Mouse (Mus musculus) lung, embryonic 16.5 days (tissue): ENCODE results near the gene Ajm1. TPM values are rescaled to one million over a fixed set of nuclear protein-coding genes. Genes with fewer than 3 reads are reported as not detected.
A peak's percentile ranks its signal among the peaks of the same experiment; 100 is the strongest.

Experiments used
- ATAC-seq: fragments of 200-750 bp; cut with Nextera tagmentation; 2 replicates; pipeline ENCODE4 v1.8.0; 2017; ENCODE audit warnings: low read depth, mild to moderate bottlenecking, moderate library complexity
- H3K27ac ChIP-seq: fragments of 300-500 bp; sonication (generic); 2 replicates; pipeline ENCODE4 v1.5.1; 2014; ENCODE audit warnings: mild to moderate bottlenecking, control low read depth, low read length
- H3K27me3 ChIP-seq: fragments of 300-500 bp; sonication (generic); 2 replicates; pipeline ENCODE4 v1.6.1; 2014; ENCODE audit warnings: low read depth, low read length, mixed read lengths; ENCODE audit not compliant: control insufficient read depth, insufficient read depth
- H3K36me3 ChIP-seq: fragments of 300-500 bp; sonication (generic); 2 replicates; pipeline ENCODE4 v1.6.1; 2014; ENCODE audit warnings: low read length; ENCODE audit not compliant: control insufficient read depth, insufficient read depth
- H3K4me1 ChIP-seq: fragments of 300-500 bp; sonication (generic); replicated peaks from 2 replicates; pipeline ENCODE4 v1.6.1; 2014; ENCODE audit warnings: low read length, mixed read lengths; ENCODE audit not compliant: control insufficient read depth, insufficient read depth
- H3K4me2 ChIP-seq: fragments of 300-500 bp; sonication (generic); 2 replicates; pipeline ENCODE4 v1.6.1; 2014; ENCODE audit warnings: low read depth, low read length, control low read depth
- H3K4me3 ChIP-seq: fragments of 300-500 bp; sonication (generic); 2 replicates; pipeline ENCODE4 v1.5.1; 2014; ENCODE audit warnings: mild to moderate bottlenecking, low read length, control low read depth
- H3K9ac ChIP-seq: fragments of 300-500 bp; sonication (generic); 2 replicates; pipeline ENCODE4 v1.6.1; 2014; ENCODE audit warnings: low read length, control low read depth
- H3K9me3 ChIP-seq: fragments of 300-500 bp; sonication (generic); 2 replicates; pipeline ENCODE4 v1.6.1; 2016; ENCODE audit warnings: low read length; ENCODE audit not compliant: control insufficient read depth
- WGBS: fragments of 180-500 bp; shearing (Covaris S2); extraction: QIAGEN DNeasy Blood & Tissue Kit; methylation state at CpG from one replicate; pipeline ENCODE4 v1.1.7; 2014; 5-methylcytosine and 5-hydroxymethylcytosine counted together
- polyA plus RNA-seq: library from polyadenylated mRNA; unstranded; fragments of >200 nt; fragmentation: Nextera tagmentation; extraction: Ambion mirVana; gene quantifications from 2 replicates; pipeline ENCODE4 v1.2.1, GENCODE M21; 2015

Gene Ajm1
- polyA plus RNA-seq, 1 experiment from 2014 or later, result 0.21 TPM

DNA sequence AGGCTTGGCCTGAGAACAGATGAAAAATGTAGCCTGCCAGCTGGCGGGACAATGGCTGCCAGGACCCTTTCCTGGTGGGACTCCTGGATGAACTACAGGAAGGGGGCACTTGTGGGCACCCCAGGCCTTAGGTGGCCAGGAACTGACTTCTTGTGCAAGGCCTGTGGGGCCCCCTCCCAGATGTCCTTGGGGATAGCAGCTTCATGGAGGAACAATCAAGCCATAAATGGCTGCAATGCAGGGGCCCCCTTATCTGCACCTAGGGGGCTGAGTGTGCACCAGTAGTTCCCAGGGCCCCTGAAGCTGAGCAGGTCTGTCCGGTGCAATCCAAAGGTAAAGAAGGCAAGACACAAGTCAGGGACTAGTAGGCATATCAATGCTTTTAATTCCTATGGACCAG is 8.5 kb downstream of the Ajm1 start:
- WGBS, result 83% methylated on average over 2 of the region's 2 CpGs

DNA sequence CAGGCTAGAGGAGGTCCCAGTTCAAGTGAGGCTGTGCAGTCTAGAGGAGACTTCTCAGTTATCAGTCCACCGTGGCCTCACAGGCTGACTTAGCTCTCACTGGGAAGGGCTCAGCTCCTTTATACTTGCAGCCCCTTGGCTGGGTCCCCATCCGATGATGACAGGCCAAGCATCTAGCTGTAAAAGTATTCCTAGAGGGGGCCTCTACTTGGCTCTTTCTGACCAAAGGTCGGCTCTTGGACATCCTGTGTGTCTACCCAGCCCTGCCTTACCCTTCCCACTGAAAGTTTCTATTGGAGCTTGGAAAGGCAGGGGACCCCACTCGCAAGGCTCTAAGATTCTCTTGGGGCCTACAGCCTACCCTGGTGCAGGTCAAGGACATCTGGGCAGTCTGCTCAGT is 10.3 kb downstream of the Ajm1 start:
- H3K9me3 ChIP-seq, result no peaks in the 10 kb centered on the region
- no peak overlapping the region for H3K9ac ChIP-seq
- H3K4me1 ChIP-seq, result peaks cover 23% of the 10 kb centered on the region
- H3K27ac ChIP-seq, result no peak overlapping the region
- H3K36me3 ChIP-seq, result peaks cover 10% of the 10 kb centered on the region; the same call in 1 of the 2 replicates
- H3K27me3 ChIP-seq, result peaks cover 5% of the 10 kb centered on the region
- no peak overlapping the region for H3K4me3 ChIP-seq
- WGBS, result 93% methylated on average over 4 of the region's 4 CpGs
- no peak for ATAC-seq
- H3K4me2 ChIP-seq, result no peak overlapping the region

More for the DNA sequence above, 8.5 kb downstream of the Ajm1 start:
- no peaks in the 10 kb centered on the region for H3K9me3 ChIP-seq
- H3K4me3 ChIP-seq, result no peak overlapping the region
- H3K27ac ChIP-seq, result no peak overlapping the region
- H3K4me2 ChIP-seq, result no peak overlapping the region
- H3K27me3 ChIP-seq, result peaks cover 23% of the 10 kb centered on the region
- no peak for ATAC-seq
- H3K9ac ChIP-seq, result no peak overlapping the region
- H3K4me1 ChIP-seq, result peaks cover 34% of the 10 kb centered on the region
- peaks cover 2% of the 10 kb centered on the region; the same call in 1 of the 2 replicates for H3K36me3 ChIP-seq

DNA sequence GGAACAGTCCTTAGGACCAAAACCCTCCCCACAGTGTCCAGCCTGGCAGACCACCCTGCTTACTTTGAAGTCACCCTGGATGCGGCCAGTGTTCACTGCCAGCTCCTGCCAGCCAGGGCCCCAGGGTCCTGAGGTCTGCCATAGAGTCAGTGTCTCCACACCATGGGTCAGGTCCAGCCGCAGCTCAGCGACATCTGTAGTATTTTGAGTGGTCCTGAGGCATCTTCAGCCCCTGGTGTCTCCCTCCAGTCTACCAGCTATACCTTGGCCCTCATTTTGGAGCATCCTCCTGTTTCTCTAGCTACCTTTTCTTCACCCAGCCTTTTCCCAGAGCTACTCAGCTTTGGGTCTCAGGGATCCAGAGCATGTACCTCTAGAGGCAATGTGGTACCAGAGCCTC is 12.2 kb downstream of the Ajm1 start:
- Histone ChIP-seq H3K9ac (no peak overlapping the region), H3K27me3 (no peaks in the 10 kb centered on the region), H3K9me3 (no peaks in the 10 kb centered on the region), H3K4me3 (no peak overlapping the region), H3K36me3 (peaks cover 18% of the 10 kb centered on the region), H3K4me2 (no peak overlapping the region), H3K27ac (no peak overlapping the region), H3K4me1 (peaks cover 14% of the 10 kb centered on the region)
- ATAC-seq, result no peak
- 92% methylated on average over 3 of the region's 3 CpGs for WGBS

DNA sequence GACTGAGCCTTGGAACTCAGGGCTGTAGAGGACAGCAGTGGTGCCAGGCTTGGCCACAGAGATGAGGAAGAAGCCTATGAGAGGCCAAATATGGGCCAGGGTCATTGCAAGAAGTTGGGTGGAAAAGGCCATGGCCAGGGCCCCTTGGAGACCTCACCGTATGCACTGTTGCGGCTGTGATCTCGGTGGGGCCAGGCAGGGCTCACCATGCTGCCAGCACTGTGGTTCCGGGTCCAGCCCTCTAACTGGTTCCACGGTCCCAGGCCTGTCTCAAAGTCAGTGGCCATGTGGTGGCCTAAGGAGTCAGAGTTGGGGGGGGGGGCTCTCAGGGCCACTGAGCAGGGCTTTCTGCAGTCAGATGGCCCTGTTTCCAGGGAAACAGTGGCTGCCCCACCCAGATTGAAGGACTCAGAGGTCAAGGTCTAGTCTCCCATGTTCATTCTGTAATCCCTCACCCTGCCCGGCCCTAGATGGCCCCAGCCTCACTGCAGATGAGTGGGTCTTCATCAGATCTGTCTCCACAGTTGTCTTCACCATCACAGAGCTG is 13.0 kb downstream of the Ajm1 start:
- no peak for ATAC-seq
- Histone ChIP-seq H3K4me1 (peaks cover 7% of the 10 kb centered on the region), H3K4me2 (no peak overlapping the region), H3K27ac (no peak overlapping the region), H3K36me3 (peaks cover 24% of the 10 kb centered on the region), H3K27me3 (no peaks in the 10 kb centered on the region), H3K4me3 (no peak overlapping the region), H3K9me3 (no peaks in the 10 kb centered on the region), H3K9ac (no peak overlapping the region)
- WGBS, result 87% methylated on average over 6 of the region's 6 CpGs

DNA sequence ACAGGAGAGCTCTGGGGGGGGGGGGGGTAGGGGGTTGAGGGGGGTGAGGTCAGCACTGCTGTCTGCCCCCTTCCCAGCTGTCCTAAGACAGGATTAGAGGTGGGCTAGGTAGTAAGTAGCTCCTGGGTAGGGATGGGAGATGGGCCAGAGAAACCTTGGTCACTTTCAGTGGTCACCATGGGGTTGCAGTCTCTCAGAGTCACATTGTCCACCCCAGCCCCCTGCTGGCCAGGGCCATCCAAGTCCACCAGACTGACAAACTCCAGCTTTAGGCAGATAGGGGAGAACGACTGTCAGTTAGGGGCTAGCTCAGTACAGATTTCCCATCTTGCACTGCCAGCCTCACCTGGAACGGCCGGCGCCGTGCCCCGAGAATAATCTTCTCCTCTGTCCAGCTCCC is 15.0 kb downstream of the Ajm1 start:
- ATAC-seq, result no peak
- WGBS, result 77% methylated on average over 6 of the region's 6 CpGs
- no peaks in the 10 kb centered on the region for H3K27me3 ChIP-seq

DNA sequence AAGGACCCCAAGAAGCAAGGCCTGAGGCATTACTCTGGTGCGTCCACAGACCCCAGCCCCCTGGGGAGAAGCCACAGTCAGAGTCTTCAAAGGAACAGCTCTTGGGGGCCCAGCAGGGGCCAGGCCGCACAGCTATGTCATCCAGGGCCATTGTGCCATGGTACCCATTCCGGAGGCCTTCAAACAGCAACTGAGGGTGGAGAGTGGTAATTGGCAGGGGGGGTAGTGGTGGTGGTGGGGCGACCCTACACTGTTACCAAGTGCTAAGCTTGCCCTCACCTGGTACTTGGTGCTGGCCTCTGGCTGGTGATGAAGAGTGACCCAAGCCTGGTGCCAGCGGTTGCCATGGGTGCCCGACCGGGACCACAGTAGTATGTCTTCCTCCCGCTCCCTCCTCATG is 15.8 kb downstream of the Ajm1 start:
- WGBS, result 94% methylated on average over 8 of the region's 8 CpGs
- H3K4me2 ChIP-seq, result no peak overlapping the region

More for the DNA sequence above, 15.0 kb downstream of the Ajm1 start:
- no peaks in the 10 kb centered on the region for H3K4me1 ChIP-seq
- H3K27ac ChIP-seq, result no peak overlapping the region
- H3K9ac ChIP-seq, result no peak overlapping the region
- H3K9me3 ChIP-seq, result no peaks in the 10 kb centered on the region
- H3K36me3 ChIP-seq, result peaks cover 38% of the 10 kb centered on the region
- no peak overlapping the region for H3K4me2 ChIP-seq
- no peak overlapping the region for H3K4me3 ChIP-seq

DNA sequence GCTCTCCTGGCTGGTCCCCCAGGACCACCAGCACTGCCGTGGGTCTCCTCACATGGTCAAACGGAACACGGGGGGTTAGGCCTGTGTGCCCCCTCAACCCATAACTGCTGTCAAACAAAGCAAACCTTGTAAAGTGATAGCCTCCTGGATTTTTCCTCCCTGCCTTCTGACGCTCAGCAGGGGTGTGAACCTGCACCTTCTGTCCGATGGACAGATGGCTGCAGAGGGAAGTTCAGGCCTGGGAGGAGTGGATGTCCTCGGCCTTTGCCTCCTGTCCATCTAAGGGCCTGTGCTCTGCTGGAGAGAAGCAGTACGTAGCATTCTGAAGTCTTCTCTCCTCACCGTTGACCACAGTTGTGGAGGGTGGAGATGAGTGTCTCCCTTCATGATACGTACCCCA is 19.6 kb downstream of the Ajm1 start:
- H3K9me3 ChIP-seq, result no peaks in the 10 kb centered on the region
- H3K27ac ChIP-seq, result no peak overlapping the region
- H3K9ac ChIP-seq, result no peak overlapping the region
- H3K36me3 ChIP-seq, result peaks cover 45% of the 10 kb centered on the region
- peaks cover 14% of the 10 kb centered on the region for H3K4me1 ChIP-seq
- no peaks in the 10 kb centered on the region for H3K27me3 ChIP-seq
- no peak overlapping the region for H3K4me3 ChIP-seq
- no peak for ATAC-seq
- WGBS, result 76% methylated on average over 9 of the region's 9 CpGs
- no peak overlapping the region for H3K4me2 ChIP-seq

More for the DNA sequence above, 15.8 kb downstream of the Ajm1 start:
- no peaks in the 10 kb centered on the region for H3K9me3 ChIP-seq
- H3K27ac ChIP-seq, result no peak overlapping the region
- no peaks in the 10 kb centered on the region for H3K27me3 ChIP-seq
- no peaks in the 10 kb centered on the region for H3K4me1 ChIP-seq
- no peak for ATAC-seq
- H3K4me3 ChIP-seq, result no peak overlapping the region
- no peak overlapping the region for H3K9ac ChIP-seq
- peaks cover 46% of the 10 kb centered on the region for H3K36me3 ChIP-seq

DNA sequence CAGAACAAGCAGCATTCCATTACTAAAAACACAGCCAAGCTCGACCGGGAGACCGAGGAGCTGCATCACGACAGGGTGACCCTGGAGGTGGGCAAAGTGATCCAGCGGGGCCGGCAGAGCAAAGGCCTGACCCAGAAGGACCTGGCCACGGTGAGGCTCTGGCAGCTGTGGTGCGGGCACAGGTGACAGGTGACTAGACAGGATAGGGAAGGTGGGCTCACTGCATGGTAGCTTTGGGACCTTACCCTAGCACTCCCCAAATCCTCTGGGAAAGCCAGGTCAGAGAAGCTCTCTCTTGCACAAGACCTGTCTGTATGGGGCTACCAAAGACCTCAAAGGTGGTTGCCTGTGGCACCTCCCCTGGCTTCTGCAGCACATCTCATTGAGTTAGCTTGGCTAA is 21.0 kb downstream of the Ajm1 start:
- H3K4me3 ChIP-seq, result no peak overlapping the region
- H3K27me3 ChIP-seq, result no peaks in the 10 kb centered on the region
- peaks cover 18% of the 10 kb centered on the region for H3K4me1 ChIP-seq
- no peak for ATAC-seq
- 83% methylated on average over 8 of the region's 8 CpGs for WGBS
- H3K9ac ChIP-seq, result no peak overlapping the region
- no peak overlapping the region for H3K4me2 ChIP-seq
- H3K9me3 ChIP-seq, result no peaks in the 10 kb centered on the region
- no peak overlapping the region for H3K27ac ChIP-seq
- H3K36me3 ChIP-seq, result peaks cover 40% of the 10 kb centered on the region

DNA sequence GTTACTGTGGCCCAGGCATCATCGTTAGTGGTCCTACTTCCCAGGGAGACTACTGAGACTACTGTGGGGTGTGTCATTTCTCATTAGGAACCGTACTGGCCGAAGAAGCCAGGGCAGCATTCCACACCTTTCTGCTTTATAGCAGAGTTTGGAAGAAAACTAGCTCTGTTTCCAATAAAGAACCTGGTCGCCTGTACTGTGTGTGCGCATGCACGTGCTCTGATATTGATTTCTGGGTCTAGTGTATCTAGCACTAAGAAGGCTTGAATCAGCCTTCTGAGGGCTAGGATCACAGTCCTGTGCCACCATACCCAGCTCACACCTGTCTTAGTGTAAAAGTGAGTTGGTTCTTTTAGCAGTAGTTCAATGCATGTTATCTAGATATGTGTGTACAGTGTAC is 22.8 kb downstream of the Ajm1 start:
- no peak for ATAC-seq
- WGBS, result 70% methylated on average over 6 of the region's 6 CpGs

DNA sequence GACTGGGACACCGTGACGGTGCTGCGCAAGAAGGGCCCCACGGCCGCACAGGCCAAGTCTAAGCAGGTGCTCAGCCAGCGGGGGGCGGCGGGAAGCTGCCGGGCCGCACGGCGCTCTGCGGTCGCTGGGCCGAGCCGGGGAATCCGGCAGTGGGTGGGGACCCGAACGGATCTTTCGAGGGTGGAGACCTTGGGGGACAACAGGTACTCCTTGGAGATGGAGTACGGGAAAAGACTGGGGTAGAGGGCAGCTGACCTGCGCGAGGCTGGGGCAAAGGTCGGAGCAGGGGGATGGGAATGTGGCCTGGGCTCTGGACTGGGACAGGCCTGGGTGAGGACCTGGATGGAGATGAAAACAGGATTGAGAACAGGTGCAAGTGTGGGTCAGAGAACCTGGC is 23.6 kb downstream of the Ajm1 start:
- Histone ChIP-seq H3K4me2 (peak overlapping the region; percentile 82), H3K9me3 (no peaks in the 10 kb centered on the region), H3K27me3 (no peaks in the 10 kb centered on the region), H3K27ac (peak overlapping the region; percentile 52), H3K36me3 (peaks cover 23% of the 10 kb centered on the region), H3K4me1 (peaks cover 18% of the 10 kb centered on the region), H3K4me3 (peak overlapping the region; percentile 94), H3K9ac (peak overlapping the region; percentile 96)
- WGBS, result under 1% methylated on average over 24 of the region's 24 CpGs
- peak; percentile 34; the same call in 1 of the 2 replicates for ATAC-seq

More for the DNA sequence above, 22.8 kb downstream of the Ajm1 start:
- Histone ChIP-seq H3K9ac (peak overlapping the region; percentile 96), H3K27me3 (no peaks in the 10 kb centered on the region), H3K4me3 (peak overlapping the region; percentile 94), H3K4me1 (peaks cover 18% of the 10 kb centered on the region), H3K36me3 (peaks cover 30% of the 10 kb centered on the region), H3K4me2 (peak overlapping the region; percentile 82), H3K27ac (no peak overlapping the region), H3K9me3 (no peaks in the 10 kb centered on the region)
